Mouse (Mus musculus) limb, embryonic 15.5 days (tissue): ENCODE data around the gene Unc93b1. TPM values are rescaled to one million over a fixed set of nuclear protein-coding genes. Genes with fewer than 3 reads are reported as not detected.

ENCODE experiments used
- ATAC-seq: fragments of 200-750 bp; cut with Nextera tagmentation; 2 replicates; pipeline ENCODE4 v1.8.0; 2017; ENCODE audit warnings: low read depth, moderate TSS enrichment; ENCODE audit not compliant: insufficient number of reproducible peaks, low FRiP score, low TSS enrichment
- H3K27ac ChIP-seq: fragments of 300-500 bp; sonication (generic); 2 replicates; pipeline ENCODE4 v1.5.1; 2015; ENCODE audit warnings: moderate library complexity, mild to moderate bottlenecking, inconsistent platforms
- H3K27me3 ChIP-seq: fragments of 300-500 bp; sonication (generic); 2 replicates; pipeline ENCODE4 v1.6.1; 2015; ENCODE audit warnings: inconsistent platforms
- H3K36me3 ChIP-seq: fragments of 300-500 bp; sonication (generic); 2 replicates; pipeline ENCODE4 v1.6.1; 2015; ENCODE audit warnings: inconsistent platforms
- H3K4me1 ChIP-seq: fragments of 300-500 bp; sonication (generic); 2 replicates; pipeline ENCODE4 v1.6.1; 2015; ENCODE audit warnings: inconsistent platforms
- H3K4me2 ChIP-seq: fragments of 300-500 bp; sonication (generic); 2 replicates; pipeline ENCODE4 v1.6.1; 2015; ENCODE audit warnings: mild to moderate bottlenecking, inconsistent platforms
- H3K4me3 ChIP-seq: fragments of 300-500 bp; sonication (generic); 2 replicates; pipeline ENCODE4 v1.5.1; 2015; ENCODE audit warnings: mild to moderate bottlenecking, inconsistent platforms
- H3K9ac ChIP-seq: fragments of 300-500 bp; sonication (generic); 2 replicates; pipeline ENCODE4 v1.6.1; 2015; ENCODE audit warnings: inconsistent platforms
- H3K9me3 ChIP-seq: fragments of 300-500 bp; sonication (generic); 2 replicates; pipeline ENCODE4 v1.6.1; 2016; ENCODE audit warnings: inconsistent platforms
- WGBS: fragments of 180-500 bp; shearing (Covaris S2); methylation state at CpG from one replicate; pipeline ENCODE4 v1.1.7; 2015; 5-methylcytosine and 5-hydroxymethylcytosine counted together
- polyA plus RNA-seq: library from polyadenylated mRNA; unstranded; fragments of >200 nt; fragmentation: Nextera tagmentation; extraction: Ambion mirVana; gene quantifications from 2 replicates; pipeline ENCODE4 v1.2.1, GENCODE M21; 2015

Gene Unc93b1
- polyA plus RNA-seq, 1 experiment from 2014 or later, result 26.1 TPM

DNA sequence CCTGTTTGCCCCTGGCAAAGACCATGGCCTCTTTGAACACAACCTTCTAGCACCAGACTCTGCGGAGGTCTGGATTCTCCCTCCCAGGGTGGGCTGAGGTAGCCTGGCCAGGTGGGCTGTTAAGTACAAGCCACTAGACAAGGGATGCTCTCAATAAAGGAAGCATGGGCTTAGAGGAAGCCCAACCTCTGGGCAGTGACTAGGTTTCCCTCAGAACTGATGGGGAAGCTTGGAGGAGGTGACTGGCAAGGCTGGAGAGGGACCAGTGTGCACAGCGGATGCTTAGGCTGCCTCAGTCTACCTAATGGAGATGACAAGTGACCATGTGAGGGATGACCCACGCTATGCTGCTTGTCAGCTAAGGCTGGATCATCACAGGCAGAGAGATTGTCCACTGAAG lies 57.0 kb downstream of the Unc93b1 start:
- H3K36me3 ChIP-seq, result no peaks in the 10 kb centered on the region
- no peaks in the 10 kb centered on the region for H3K9me3 ChIP-seq
- H3K9ac ChIP-seq, result no peak overlapping the region
- H3K4me3 ChIP-seq, result no peak overlapping the region
- H3K27me3 ChIP-seq, result no peaks in the 10 kb centered on the region; the same call in 1 of the 2 replicates
- peaks cover 2% of the 10 kb centered on the region for H3K4me1 ChIP-seq
- no peak overlapping the region for H3K27ac ChIP-seq
- 78% methylated on average over 3 of the region's 3 CpGs for WGBS
- no peak for ATAC-seq
- H3K4me2 ChIP-seq, result no peak overlapping the region

DNA sequence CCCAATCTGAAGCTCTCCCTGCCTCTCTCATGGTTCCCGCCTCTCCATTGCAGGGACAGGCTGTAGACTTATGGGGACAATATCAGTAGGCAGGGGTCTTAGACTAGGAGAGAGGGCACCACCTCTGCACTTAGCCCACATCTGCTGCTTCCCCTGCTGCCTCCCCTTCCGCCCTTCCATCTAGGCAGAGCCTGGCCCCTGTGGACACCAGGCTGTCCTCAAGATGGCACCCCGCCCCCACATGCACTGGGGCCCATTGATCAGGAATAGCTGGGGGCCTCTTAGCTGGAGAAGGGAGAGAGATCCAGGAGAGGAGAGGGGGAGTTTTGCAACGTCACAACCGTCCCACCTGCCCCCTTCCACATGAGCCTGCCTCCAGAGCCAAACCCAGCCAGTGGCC lies 57.4 kb downstream of the Unc93b1 start, which contains the start of gene Tbx10:
Tbx10 (plus strand) TSS at position 337 of the 400 bp plus-strand sequence.
- no peak for ATAC-seq
- no peaks in the 10 kb centered on the region for H3K9me3 ChIP-seq

DNA sequence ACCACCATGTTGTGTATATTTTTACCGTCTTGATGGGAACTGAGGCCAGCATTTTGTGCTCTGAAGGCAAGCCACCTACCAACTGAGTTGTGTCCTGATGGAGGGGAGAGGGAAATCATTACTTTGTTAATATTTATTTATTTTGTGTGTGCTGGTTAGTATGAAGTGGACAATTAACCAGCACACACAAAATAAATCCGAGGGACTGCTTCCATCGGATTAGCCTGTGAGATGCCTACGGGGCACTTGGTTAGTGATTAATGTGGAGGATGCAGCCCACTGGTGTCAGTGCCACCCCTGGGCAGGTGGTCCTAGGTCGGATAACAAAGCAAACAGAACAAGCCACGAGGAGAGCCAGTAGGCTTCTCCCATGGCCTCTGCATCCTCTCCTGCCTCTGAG lies 59.9 kb downstream of the Unc93b1 start:
- no peaks in the 10 kb centered on the region for H3K9me3 ChIP-seq
- no peak overlapping the region for H3K4me2 ChIP-seq
- H3K4me1 ChIP-seq, result peaks cover 11% of the 10 kb centered on the region
- ATAC-seq, result no peak
- H3K4me3 ChIP-seq, result no peak overlapping the region
- H3K27ac ChIP-seq, result no peak overlapping the region
- H3K27me3 ChIP-seq, result no peaks in the 10 kb centered on the region; the same call in 1 of the 2 replicates
- 62% methylated on average over 6 of the region's 6 CpGs for WGBS
- no peak overlapping the region for H3K9ac ChIP-seq
- no peaks in the 10 kb centered on the region for H3K36me3 ChIP-seq

More for the DNA sequence above, 57.4 kb downstream of the Unc93b1 start, which contains the start of gene Tbx10:
- Histone ChIP-seq H3K4me1 (no peaks in the 10 kb centered on the region), H3K27me3 (no peaks in the 10 kb centered on the region; the same call in 1 of the 2 replicates), H3K4me3 (no peak within 1 kb of the TSS), H3K9ac (no peak within 1 kb of the TSS), H3K27ac (no peak within 1 kb of the TSS), H3K4me2 (no peak within 1 kb of the TSS), H3K36me3 (no peaks in the 10 kb centered on the region)
- 41% methylated on average over 5 of the region's 5 CpGs for WGBS

DNA sequence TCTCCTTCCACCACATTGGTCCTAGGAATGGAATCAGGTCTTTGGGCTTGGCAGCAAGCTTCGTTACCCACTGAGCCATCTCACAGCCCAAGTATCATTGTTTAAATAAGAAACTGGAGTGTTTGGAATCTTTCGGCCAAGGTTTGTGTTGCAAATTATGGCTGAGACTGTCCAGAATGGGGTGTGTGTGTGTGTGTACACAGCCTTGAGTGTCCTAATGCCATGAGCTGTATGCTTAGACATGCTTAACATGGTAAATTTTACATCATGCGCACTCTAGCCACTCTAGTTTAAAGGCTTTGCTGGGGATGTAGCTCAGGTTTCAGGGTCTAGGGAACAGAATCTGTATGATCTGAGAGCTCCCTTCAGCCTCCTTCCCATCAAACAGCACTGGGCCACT lies 60.5 kb downstream of the Unc93b1 start:
- H3K9ac ChIP-seq, result no peak overlapping the region
- WGBS, result 75% methylated on average over 3 of the region's 3 CpGs
- H3K4me3 ChIP-seq, result no peak overlapping the region
- no peak for ATAC-seq
- H3K36me3 ChIP-seq, result no peaks in the 10 kb centered on the region
- H3K27ac ChIP-seq, result no peak overlapping the region
- H3K4me2 ChIP-seq, result no peak overlapping the region
- H3K4me1 ChIP-seq, result peaks cover 11% of the 10 kb centered on the region
- H3K9me3 ChIP-seq, result no peaks in the 10 kb centered on the region
- H3K27me3 ChIP-seq, result no peaks in the 10 kb centered on the region; the same call in 1 of the 2 replicates

GRCm38 (mm10) chr19:3996106-3996505 lies 61.1 kb downstream of the Unc93b1 start:
- H3K4me1 ChIP-seq, result peaks cover 16% of the 10 kb centered on the region
- 64% methylated on average over 7 of the region's 7 CpGs for WGBS
- no peak overlapping the region for H3K4me3 ChIP-seq
- no peak overlapping the region for H3K4me2 ChIP-seq
- no peaks in the 10 kb centered on the region for H3K36me3 ChIP-seq
- H3K9ac ChIP-seq, result no peak overlapping the region
- H3K9me3 ChIP-seq, result no peaks in the 10 kb centered on the region
- no peaks in the 10 kb centered on the region; the same call in 1 of the 2 replicates for H3K27me3 ChIP-seq
- H3K27ac ChIP-seq, result no peak overlapping the region
- ATAC-seq, result no peak

- no peak for ATAC-seq
- H3K36me3 ChIP-seq, result no peaks in the 10 kb centered on the region
- H3K4me2 ChIP-seq, result no peak overlapping the region
- H3K4me1 ChIP-seq, result peaks cover 22% of the 10 kb centered on the region
- no peak overlapping the region for H3K27ac ChIP-seq
- no peak overlapping the region for H3K9ac ChIP-seq
- no peaks in the 10 kb centered on the region for H3K9me3 ChIP-seq
- no peak overlapping the region for H3K4me3 ChIP-seq
- WGBS, result 79% methylated on average over 8 of the region's 8 CpGs
- no peaks in the 10 kb centered on the region; the same call in 1 of the 2 replicates for H3K27me3 ChIP-seq
These were observed 61.8 kb downstream of the Unc93b1 start for GRCm38 (mm10) chr19:3996747-3997146.

- Histone ChIP-seq H3K4me1 (peaks cover 25% of the 10 kb centered on the region), H3K9ac (no peak overlapping the region), H3K4me2 (no peak overlapping the region), H3K27me3 (no peaks in the 10 kb centered on the region; the same call in 1 of the 2 replicates), H3K36me3 (no peaks in the 10 kb centered on the region), H3K27ac (no peak overlapping the region), H3K4me3 (no peak overlapping the region), H3K9me3 (no peaks in the 10 kb centered on the region)
- no peak for ATAC-seq
- WGBS, result 53% methylated on average over 8 of the region's 8 CpGs
These were observed 62.2 kb downstream of the Unc93b1 start for GRCm38 (mm10) chr19:3997231-3997630.

DNA sequence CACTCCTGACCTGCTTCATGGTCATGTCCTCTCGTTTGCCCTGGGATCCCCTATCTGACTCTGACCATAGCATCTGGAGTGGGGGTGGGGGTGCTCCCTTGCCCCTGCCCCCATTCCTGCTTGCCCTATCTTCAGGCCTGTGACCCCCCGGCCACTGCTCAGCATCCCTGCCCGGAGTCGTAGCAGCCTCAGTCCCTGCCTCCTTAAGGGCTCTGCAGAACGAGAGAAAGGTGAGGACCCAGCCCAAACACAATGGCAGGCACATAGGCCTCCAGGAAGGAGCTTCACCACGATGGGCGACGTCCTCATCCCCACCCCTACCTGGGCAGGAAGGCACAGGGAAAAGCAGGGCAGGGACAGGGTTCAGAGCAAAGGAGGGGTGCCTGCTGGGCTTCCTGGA lies 63.3 kb downstream of the Unc93b1 start:
- Histone ChIP-seq H3K36me3 (no peaks in the 10 kb centered on the region), H3K4me2 (no peak overlapping the region), H3K9me3 (no peaks in the 10 kb centered on the region), H3K4me1 (peaks cover 25% of the 10 kb centered on the region), H3K4me3 (no peak overlapping the region), H3K27ac (no peak overlapping the region), H3K9ac (no peak overlapping the region), H3K27me3 (no peaks in the 10 kb centered on the region; the same call in 1 of the 2 replicates)
- WGBS, result 74% methylated on average over 8 of the region's 8 CpGs
- no peak for ATAC-seq

Other genes with a start within 250 kb of the Unc93b1 start
- gene Lrp5, start 248.6 kb upstream of the Unc93b1 start, polyA plus RNA-seq, result 6.6 and 6.8 TPM in 2 replicates
- gene 1810055G02Rik, start 226.9 kb upstream of the Unc93b1 start, polyA plus RNA-seq, result 60.5 and 69.0 TPM in 2 replicates
- 25.2 and 29.0 TPM in 2 replicates for gene Kmt5b, start 167.8 kb upstream of the Unc93b1 start, polyA plus RNA-seq
- 32.3 and 32.7 TPM in 2 replicates for gene Chka, start 83.4 kb upstream of the Unc93b1 start, polyA plus RNA-seq
- gene Tcirg1, start 28.1 kb upstream of the Unc93b1 start, polyA plus RNA-seq, result 46.3 and 52.4 TPM in 2 replicates
- 244 and 254 TPM in 2 replicates for gene Ndufs8, start 22.4 kb upstream of the Unc93b1 start, polyA plus RNA-seq
- 2.7 and 4.2 TPM in 2 replicates for gene Aldh3b1, start 5.4 kb upstream of the Unc93b1 start, polyA plus RNA-seq
- gene Aldh3b3, start 23.5 kb downstream of the Unc93b1 start, polyA plus RNA-seq, result 3.7 and 6.7 TPM in 2 replicates
- 35.9 and 37.2 TPM in 2 replicates for gene Aldh3b2, start 37.1 kb downstream of the Unc93b1 start, polyA plus RNA-seq
- 5.9 and 7.5 TPM in 2 replicates for gene Acy3, start 51.4 kb downstream of the Unc93b1 start, polyA plus RNA-seq
- not detected in 2 replicates for gene Tbx10, start 57.6 kb downstream of the Unc93b1 start, polyA plus RNA-seq
- 31.5 and 33.4 TPM in 2 replicates for gene Nudt8, start 65.4 kb downstream of the Unc93b1 start, polyA plus RNA-seq
- gene Gm49405, start 65.4 kb downstream of the Unc93b1 start, polyA plus RNA-seq, result 3.3 and 3.5 TPM in 2 replicates
- gene Doc2g, start 68.1 kb downstream of the Unc93b1 start, polyA plus RNA-seq, result 3.8 and 4.4 TPM in 2 replicates
- 193 and 209 TPM in 2 replicates for gene Ndufv1, start 77.6 kb downstream of the Unc93b1 start, polyA plus RNA-seq
- gene Gstp1, start 102.8 kb downstream of the Unc93b1 start, polyA plus RNA-seq, result 488 and 537 TPM in 2 replicates
- gene Gstp2, start 110.8 kb downstream of the Unc93b1 start, polyA plus RNA-seq, result 1.4 and 2.3 TPM in 2 replicates
- 0.46 and 0.65 TPM in 2 replicates for gene Gstp3, start 124.4 kb downstream of the Unc93b1 start, polyA plus RNA-seq
- gene Cabp2, start 146.4 kb downstream of the Unc93b1 start, polyA plus RNA-seq, result not detected in 2 replicates
- gene Cdk2ap2, start 162.0 kb downstream of the Unc93b1 start, polyA plus RNA-seq, result 82.7 and 85.6 TPM in 2 replicates
- 5.6 and 6.2 TPM in 2 replicates for gene Pitpnm1, start 164.8 kb downstream of the Unc93b1 start, polyA plus RNA-seq
- gene Aip, start 190.7 kb downstream of the Unc93b1 start, polyA plus RNA-seq, result 95.5 and 97.7 TPM in 2 replicates
- not detected in 2 replicates for gene Gpr152, start 204.6 kb downstream of the Unc93b1 start, polyA plus RNA-seq
- gene Cabp4, start 208.8 kb downstream of the Unc93b1 start, polyA plus RNA-seq, result 0.05 and 0.06 TPM in 2 replicates
- gene Coro1b, start 213.4 kb downstream of the Unc93b1 start, polyA plus RNA-seq, result 169 and 170 TPM in 2 replicates
- 7.4 and 9.5 TPM in 2 replicates for gene Ptprcap, start 218.4 kb downstream of the Unc93b1 start, polyA plus RNA-seq
- 68.8 and 79.3 TPM in 2 replicates for gene Rps6kb2, start 228.2 kb downstream of the Unc93b1 start, polyA plus RNA-seq
- 1.8 and 2.7 TPM in 2 replicates for gene Carns1, start 240.3 kb downstream of the Unc93b1 start, polyA plus RNA-seq